Mouse (Mus musculus) forebrain, embryonic 11.5 days (tissue): ENCODE results near the gene Hjurp. TPM values are rescaled to one million over a fixed set of nuclear protein-coding genes. Genes with fewer than 3 reads are reported as not detected.
A peak's percentile ranks its signal among the peaks of the same experiment; 100 is the strongest.

Experiments used
- ATAC-seq: fragments of 200-750 bp; cut with Nextera tagmentation; replicated peaks from 2 replicates; pipeline ENCODE4 v1.8.0; 2017; ENCODE audit warnings: moderate TSS enrichment; ENCODE audit not compliant: low FRiP score
- DNase-seq: peaks from one replicate; pipeline ENCODE4 v3.0.0-alpha.2; 2017; ENCODE audit warnings: low spot score
- H3K27ac ChIP-seq: fragments of 300-500 bp; sonication (generic); 2 replicates; pipeline ENCODE4 v1.5.1; 2014; ENCODE audit warnings: low read depth, low read length
- H3K27me3 ChIP-seq: fragments of 300-500 bp; sonication (generic); 2 replicates; pipeline ENCODE4 v1.6.1; 2014; ENCODE audit warnings: mild to moderate bottlenecking, low read length, mixed read lengths; ENCODE audit not compliant: control insufficient read depth, insufficient read depth
- H3K36me3 ChIP-seq: fragments of 300-500 bp; sonication (generic); 2 replicates; pipeline ENCODE4 v1.6.1; 2014; ENCODE audit warnings: mild to moderate bottlenecking, low read length, moderate library complexity, mixed read lengths; ENCODE audit not compliant: control insufficient read depth, insufficient read depth
- H3K4me1 ChIP-seq: fragments of 300-500 bp; sonication (generic); replicated peaks from 2 replicates; pipeline ENCODE4 v1.6.1; 2014; ENCODE audit warnings: low read length, mixed read lengths; ENCODE audit not compliant: control insufficient read depth, insufficient read depth
- H3K4me2 ChIP-seq: fragments of 300-500 bp; sonication (generic); 2 replicates; pipeline ENCODE4 v1.6.1; 2014; ENCODE audit warnings: low read depth, mild to moderate bottlenecking, low read length, moderate library complexity, mixed read lengths; ENCODE audit not compliant: severe bottlenecking
- H3K4me3 ChIP-seq: fragments of 300-500 bp; sonication (generic); 2 replicates; pipeline ENCODE4 v1.5.1; 2014; ENCODE audit warnings: low read depth, low read length
- H3K9ac ChIP-seq: fragments of 300-500 bp; sonication (generic); 2 replicates; pipeline ENCODE4 v1.6.1; 2014; ENCODE audit warnings: low read length
- H3K9me3 ChIP-seq: fragments of 300-500 bp; sonication (generic); 2 replicates; pipeline ENCODE4 v1.6.1; 2016; ENCODE audit warnings: low read length, mixed read lengths; ENCODE audit not compliant: control insufficient read depth
- WGBS: fragments of 180-500 bp; shearing (Covaris S2); extraction: QIAGEN DNeasy Blood & Tissue Kit; methylation state at CpG from one replicate; pipeline ENCODE4 v1.1.7; 2014; 5-methylcytosine and 5-hydroxymethylcytosine counted together
- polyA plus RNA-seq: library from polyadenylated mRNA; unstranded; fragments of >200 nt; fragmentation: Nextera tagmentation; extraction: Ambion mirVana; gene quantifications from 2 replicates; pipeline ENCODE4 v1.2.1, GENCODE M21; 2014

Gene Hjurp
- polyA plus RNA-seq, 1 experiment from 2014 or later = 223 TPM

DNA sequence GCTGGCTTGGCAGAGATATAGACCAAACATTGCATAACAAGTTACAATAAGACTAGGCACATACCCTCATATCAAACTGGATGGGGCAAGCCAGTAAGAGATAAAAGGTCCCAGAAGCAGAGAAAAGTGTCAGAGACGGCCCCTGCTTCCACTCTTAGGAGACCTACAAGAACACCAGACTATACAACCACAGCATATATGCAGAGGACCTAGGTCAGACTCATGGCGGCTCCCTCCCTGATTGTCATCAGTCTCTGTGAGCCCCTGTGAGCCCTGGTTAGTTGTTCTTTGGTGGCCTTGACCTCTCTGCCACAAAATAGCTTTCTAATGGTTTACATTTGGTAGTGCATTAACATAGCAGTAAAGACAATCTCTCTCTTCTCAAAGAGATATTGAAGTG, 31.6 kb upstream of the Hjurp start:
- ATAC-seq = 0 out of 2 replicates have a peak, but pooled peaks have one; percentile 3
- no peak overlapping the region for H3K4me2 ChIP-seq
- H3K9me3 ChIP-seq = peaks cover 53% of the 10 kb centered on the region
- peak; percentile 54 for DNase-seq
- H3K27me3 ChIP-seq = no peaks in the 10 kb centered on the region
- H3K27ac ChIP-seq = no peak overlapping the region
- H3K4me1 ChIP-seq = no peaks in the 10 kb centered on the region
- no peak overlapping the region for H3K9ac ChIP-seq
- H3K36me3 ChIP-seq = no peaks in the 10 kb centered on the region
- 53% methylated on average over 2 of the region's 2 CpGs for WGBS
- no peak overlapping the region for H3K4me3 ChIP-seq

DNA sequence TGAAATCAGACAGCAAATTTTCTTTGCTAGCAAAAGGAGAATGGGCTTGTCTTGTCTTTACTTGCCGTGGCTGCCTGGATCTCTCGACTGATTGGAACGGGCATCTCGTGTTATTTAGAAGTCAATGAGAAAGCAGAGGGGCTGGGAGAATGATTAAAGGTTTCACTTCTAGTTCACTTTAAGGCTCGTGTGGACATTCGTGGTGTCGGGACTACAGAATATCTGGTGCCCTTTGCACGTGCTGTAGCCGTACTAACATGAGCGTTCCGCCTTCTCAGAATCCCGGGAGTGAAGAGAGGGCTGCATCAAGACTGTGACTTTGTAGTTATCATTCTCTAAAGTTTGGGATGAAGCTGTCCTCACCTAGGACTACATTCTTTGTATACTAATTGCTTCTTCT, 29.7 kb upstream of the Hjurp start:
- 66% methylated on average over 12 of the region's 12 CpGs for WGBS

DNA sequence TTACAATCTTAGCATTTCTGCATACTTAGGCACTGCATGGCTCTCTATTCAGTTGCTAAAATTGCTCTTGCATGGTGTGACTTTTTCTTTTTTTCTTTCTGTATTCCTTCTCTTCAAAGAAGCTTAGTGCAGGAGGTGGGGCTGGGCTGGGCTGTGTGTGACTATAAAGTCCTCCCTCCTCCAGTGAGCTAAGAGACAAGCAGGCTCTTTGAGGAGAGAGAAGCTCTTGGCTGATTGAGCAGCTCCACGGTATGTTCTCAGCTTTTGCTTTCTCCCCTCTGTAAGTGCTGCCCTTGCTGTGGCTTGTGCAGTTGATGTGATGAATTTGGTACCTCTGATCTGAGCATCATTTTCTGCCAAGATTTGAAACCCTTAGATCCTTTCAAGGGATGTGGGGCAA, 29.1 kb upstream of the Hjurp start:
- Histone ChIP-seq H3K4me1 (no peaks in the 10 kb centered on the region), H3K9ac (no peak overlapping the region), H3K4me3 (no peak overlapping the region), H3K9me3 (peaks cover 73% of the 10 kb centered on the region), H3K27me3 (no peaks in the 10 kb centered on the region), H3K36me3 (no peaks in the 10 kb centered on the region), H3K4me2 (no peak overlapping the region), H3K27ac (no peak overlapping the region)
- ATAC-seq = 0 out of 2 replicates have a peak, but pooled peaks have one; percentile 13
- DNase-seq = peak; percentile 54
- 59% methylated on average over 1 of the region's 1 CpGs for WGBS

More for the DNA sequence above, 29.7 kb upstream of the Hjurp start:
- Histone ChIP-seq H3K36me3 (no peaks in the 10 kb centered on the region), H3K4me3 (no peak overlapping the region), H3K9me3 (peaks cover 67% of the 10 kb centered on the region), H3K4me1 (no peaks in the 10 kb centered on the region), H3K4me2 (no peak overlapping the region), H3K27ac (no peak overlapping the region), H3K9ac (no peak overlapping the region), H3K27me3 (no peaks in the 10 kb centered on the region)
- peak; percentile 47 for DNase-seq
- no peak for ATAC-seq

DNA sequence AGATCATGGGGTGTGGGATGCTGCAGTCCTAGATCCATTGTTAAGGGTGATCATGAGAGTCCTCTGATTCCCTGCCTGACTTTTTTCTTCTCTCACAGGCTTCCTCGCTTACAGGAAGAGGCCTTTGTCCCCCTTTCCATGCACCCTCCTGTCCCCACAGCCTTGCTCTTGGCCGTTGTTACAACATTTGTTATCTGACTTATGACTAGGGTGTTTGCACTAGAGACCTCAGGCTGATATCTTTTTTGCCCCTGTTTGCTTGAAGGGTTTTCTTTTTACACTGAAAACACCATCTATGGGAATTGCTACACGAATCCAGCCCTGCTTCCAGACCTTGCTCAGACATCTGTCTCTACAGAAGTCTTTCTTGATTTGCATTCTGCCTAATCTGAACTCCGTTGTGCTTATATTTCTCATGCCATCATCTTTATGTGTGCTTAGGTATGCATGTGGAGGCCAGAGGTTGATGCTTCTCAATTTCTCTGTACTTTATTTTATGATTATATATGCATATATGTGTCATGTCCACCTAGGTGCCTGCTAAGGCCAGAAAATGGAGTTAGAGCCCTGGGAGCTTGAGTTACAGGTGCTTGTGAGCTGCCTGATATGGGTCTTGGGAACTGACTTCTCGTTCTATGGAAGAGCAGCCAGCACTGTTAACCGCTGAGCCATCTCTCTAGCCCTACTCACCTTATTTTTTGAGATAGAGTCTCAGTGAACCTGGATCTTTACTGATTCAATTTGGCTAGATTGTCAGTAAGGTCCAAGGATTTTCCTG, 27.8 kb upstream of the Hjurp start:
- H3K4me1 ChIP-seq = no peaks in the 10 kb centered on the region
- no peaks in the 10 kb centered on the region for H3K27me3 ChIP-seq
- H3K4me3 ChIP-seq = no peak overlapping the region
- H3K9me3 ChIP-seq = peaks cover 82% of the 10 kb centered on the region
- H3K9ac ChIP-seq = no peak overlapping the region
- no peak overlapping the region for H3K27ac ChIP-seq
- no peak overlapping the region for H3K4me2 ChIP-seq
- DNase-seq (peak; percentile 55), ATAC-seq (no peak)
- WGBS = 52% methylated on average over 6 of the region's 6 CpGs
- no peaks in the 10 kb centered on the region for H3K36me3 ChIP-seq

DNA sequence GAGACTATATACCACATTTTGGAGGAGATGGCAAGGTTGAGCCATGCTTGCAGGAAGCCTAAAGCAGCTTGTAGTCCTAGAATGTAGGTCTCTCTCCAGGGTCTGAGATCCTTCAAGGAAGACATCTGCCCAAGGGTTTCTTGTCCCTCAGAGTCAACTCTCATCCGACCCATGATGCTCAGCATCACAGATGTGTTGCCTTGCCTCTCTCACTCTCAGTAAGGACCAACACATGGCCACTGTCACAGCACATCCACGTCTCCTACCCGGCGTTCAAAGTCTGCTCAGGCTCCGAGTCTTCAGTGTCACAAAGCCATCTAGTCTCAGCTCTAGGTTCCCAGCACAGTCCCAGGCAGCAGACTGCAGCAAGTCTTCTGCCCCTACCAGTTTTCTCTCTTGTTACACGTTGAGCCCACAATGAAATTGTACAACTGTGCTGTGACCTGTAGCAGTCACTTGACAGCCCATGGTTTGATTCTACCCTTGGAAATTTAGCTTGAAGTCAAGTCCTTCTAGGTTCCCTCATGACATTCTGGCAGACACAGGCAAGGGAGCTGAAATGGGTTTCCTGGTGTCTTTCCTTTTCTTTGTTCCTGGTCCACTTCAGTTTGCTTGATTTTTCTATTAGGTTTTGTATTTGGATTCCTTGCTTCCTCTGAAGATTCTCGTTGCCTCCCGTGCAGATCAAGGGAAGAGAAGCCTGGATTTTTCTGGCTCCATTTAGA, 27.0 kb upstream of the Hjurp start:
- no peaks in the 10 kb centered on the region for H3K36me3 ChIP-seq
- no peaks in the 10 kb centered on the region for H3K27me3 ChIP-seq
- ATAC-seq (no peak), DNase-seq (no peak)
- no peak overlapping the region for H3K27ac ChIP-seq
- H3K4me1 ChIP-seq = no peaks in the 10 kb centered on the region
- no peak overlapping the region for H3K4me3 ChIP-seq
- 63% methylated on average over 8 of the region's 8 CpGs for WGBS
- peaks cover 83% of the 10 kb centered on the region for H3K9me3 ChIP-seq
- no peak overlapping the region for H3K4me2 ChIP-seq
- no peak overlapping the region for H3K9ac ChIP-seq

DNA sequence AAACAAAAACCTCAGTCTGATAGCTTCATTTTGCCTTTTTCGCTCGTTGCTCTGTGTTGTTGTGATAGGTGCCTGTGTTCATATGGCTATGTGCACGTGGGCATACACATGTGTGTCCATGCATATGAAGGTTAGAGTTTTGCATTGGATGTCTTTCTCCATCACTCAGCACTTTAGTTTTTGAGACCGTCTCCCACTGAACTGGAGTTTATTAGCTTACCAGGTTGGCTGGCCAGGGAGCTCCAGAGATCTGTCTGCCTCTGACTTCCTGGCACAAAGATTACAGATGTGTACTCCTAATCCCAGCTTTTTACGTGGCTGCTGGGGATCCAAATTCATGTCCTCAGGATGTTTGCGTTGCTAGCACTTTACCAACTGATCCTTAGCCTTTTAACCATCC, 26.3 kb upstream of the Hjurp start:
- Histone ChIP-seq H3K27ac (no peak overlapping the region), H3K4me2 (no peak overlapping the region), H3K9ac (no peak overlapping the region), H3K27me3 (no peaks in the 10 kb centered on the region), H3K9me3 (peaks cover 84% of the 10 kb centered on the region), H3K4me1 (no peaks in the 10 kb centered on the region), H3K4me3 (no peak overlapping the region), H3K36me3 (no peaks in the 10 kb centered on the region)
- DNase-seq = no peak
- WGBS = 68% methylated on average over 6 of the region's 6 CpGs
- ATAC-seq = no peak

DNA sequence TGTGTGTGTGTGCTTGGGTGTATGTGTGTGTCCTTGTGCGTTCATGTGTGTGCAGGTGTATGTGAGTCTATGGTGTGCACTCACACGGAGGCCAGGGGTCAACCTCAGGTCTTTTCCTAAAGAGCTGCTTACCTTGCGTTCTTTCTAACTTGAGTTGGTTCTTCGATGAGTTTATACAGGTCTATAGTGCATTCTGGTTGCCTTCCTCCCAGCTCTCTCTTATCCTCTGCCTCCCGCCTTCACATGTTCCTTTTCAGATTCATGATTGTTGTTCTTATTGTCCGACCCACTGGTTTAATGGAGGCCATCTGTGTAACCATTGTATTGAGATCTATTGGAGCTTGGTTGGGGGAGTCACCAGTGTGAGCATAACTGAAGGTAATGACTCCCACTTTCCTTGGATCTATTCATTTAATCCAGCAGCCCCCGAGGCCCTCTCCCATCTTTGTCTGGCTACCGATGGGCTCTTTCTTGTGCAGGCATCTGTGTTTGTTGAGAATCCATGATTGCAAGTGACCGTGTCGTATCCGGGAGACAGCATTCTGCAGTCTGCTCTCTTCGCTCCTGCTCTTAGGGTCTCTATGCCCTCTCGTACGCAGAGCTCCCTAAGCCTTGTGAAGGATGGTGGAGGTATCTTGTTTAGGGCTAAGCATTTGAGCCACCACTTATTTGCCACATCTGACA, 24.8 kb upstream of the Hjurp start:
- no peak for DNase-seq
- Histone ChIP-seq H3K4me3 (no peak overlapping the region), H3K9me3 (peaks cover 86% of the 10 kb centered on the region), H3K4me2 (no peak overlapping the region), H3K36me3 (no peaks in the 10 kb centered on the region), H3K27ac (no peak overlapping the region), H3K4me1 (no peaks in the 10 kb centered on the region), H3K9ac (no peak overlapping the region), H3K27me3 (no peaks in the 10 kb centered on the region)
- 0 out of 2 replicates have a peak, but pooled peaks have one; percentile 4 for ATAC-seq
- WGBS = 65% methylated on average over 14 of the region's 14 CpGs

DNA sequence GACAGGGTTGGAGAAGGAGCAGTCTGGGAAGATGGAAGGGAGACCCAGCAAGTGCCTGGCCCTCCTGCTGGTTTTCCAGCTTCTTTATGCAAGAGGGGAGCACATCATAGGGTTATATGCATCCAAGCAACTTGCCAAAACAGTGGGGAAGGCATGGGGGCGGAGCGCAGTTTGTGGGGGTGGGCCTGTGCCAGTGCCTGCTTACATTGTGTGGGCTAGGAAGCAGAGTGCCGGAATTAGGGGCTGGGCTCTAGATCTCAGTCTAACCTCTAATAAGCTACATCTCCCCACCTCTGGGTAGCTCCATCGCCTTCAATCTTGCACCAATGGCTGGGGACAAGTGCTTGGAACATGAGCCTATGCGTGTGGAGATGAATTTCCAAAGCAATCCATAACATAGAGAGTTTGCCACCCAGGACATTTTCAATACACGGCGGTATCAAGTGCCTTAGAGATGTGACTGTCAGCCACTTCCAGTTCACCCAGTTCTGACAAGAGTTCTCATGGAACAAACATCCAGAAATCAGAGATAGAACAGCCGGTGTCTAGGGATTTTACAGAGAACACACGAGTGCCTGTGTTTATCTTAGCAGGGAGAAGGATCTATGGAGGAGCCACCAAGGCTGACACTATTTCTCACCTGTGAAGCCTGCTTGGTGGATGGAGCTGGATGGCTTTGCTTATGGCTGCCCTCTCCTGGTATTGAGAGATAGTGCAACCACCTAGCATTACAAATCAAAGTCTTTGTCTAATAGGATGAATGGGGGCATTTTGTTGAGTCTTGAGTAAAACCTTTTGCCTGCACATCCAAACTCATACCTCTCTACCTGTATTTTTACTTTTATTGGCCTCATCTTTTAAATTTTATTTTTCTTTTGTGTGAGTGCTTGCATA, 23.9 kb upstream of the Hjurp start:
- H3K4me1 ChIP-seq = no peaks in the 10 kb centered on the region
- ATAC-seq = peak; percentile 4; the same call in 1 of the 2 replicates
- DNase-seq = no peak

More for the DNA sequence above, 23.9 kb upstream of the Hjurp start:
- Histone ChIP-seq H3K4me3 (no peak overlapping the region), H3K27ac (no peak overlapping the region), H3K9me3 (peaks cover 80% of the 10 kb centered on the region), H3K4me2 (no peak overlapping the region), H3K27me3 (no peaks in the 10 kb centered on the region), H3K36me3 (no peaks in the 10 kb centered on the region), H3K9ac (no peak overlapping the region)
- 73% methylated on average over 9 of the region's 9 CpGs for WGBS
